Mouse (Mus musculus) lung, postnatal 10 days (tissue): Measurements from ENCODE around the gene Polr3h.

Source experiments
- DNase-seq: peaks from one replicate; pipeline ENCODE4 v3.0.0; 2021

The Polr3h gene

GRCm38 (mm10) chr15:81864238-81864637 is 61.8 kb downstream of the Polr3h start:
- no peak for DNase-seq

- DNase-seq: peak; percentile 75
These were observed 65.4 kb downstream of the Polr3h start for GRCm38 (mm10) chr15:81860471-81861135.

GRCm38 (mm10) chr15:81859330-81860255 is 66.4 kb downstream of the Polr3h start:
- DNase-seq: peak; percentile 94

GRCm38 (mm10) chr15:81858517-81859329 is 67.3 kb downstream of the Polr3h start, which contains the start of gene Tob2:
Gene Tob2 (minus strand): TSS chr15:81858796.
- DNase-seq: peak; percentile 67

- DNase-seq: peak; percentile 95
These were observed 67.9 kb downstream of the Polr3h start for GRCm38 (mm10) chr15:81858138-81858516.

- DNase-seq: peak; percentile 63
These were observed 68.3 kb downstream of the Polr3h start for GRCm38 (mm10) chr15:81857724-81858116.

GRCm38 (mm10) chr15:81856938-81857723 is 68.9 kb downstream of the Polr3h start:
- peak; percentile 36 for DNase-seq

GRCm38 (mm10) chr15:81856030-81856790 is 69.8 kb downstream of the Polr3h start:
- peak; percentile 91 for DNase-seq

GRCm38 (mm10) chr15:81853081-81853480 is 73.0 kb downstream of the Polr3h start:
- no peak for DNase-seq

- no peak for DNase-seq
These were observed 73.5 kb downstream of the Polr3h start for GRCm38 (mm10) chr15:81852411-81853000.

- no peak for DNase-seq
These were observed 74.7 kb downstream of the Polr3h start for GRCm38 (mm10) chr15:81851375-81851774.

GRCm38 (mm10) chr15:81850718-81851117 is 75.3 kb downstream of the Polr3h start:
- no peak for DNase-seq

GRCm38 (mm10) chr15:81849104-81849503 is 76.9 kb downstream of the Polr3h start:
- no peak for DNase-seq

GRCm38 (mm10) chr15:81848301-81848700 is 77.7 kb downstream of the Polr3h start:
- peak; percentile 82 for DNase-seq

- no peak for DNase-seq
These were observed 78.2 kb downstream of the Polr3h start for GRCm38 (mm10) chr15:81847861-81848260.

- no peak for DNase-seq
These were observed 78.9 kb downstream of the Polr3h start for GRCm38 (mm10) chr15:81847161-81847560.

- DNase-seq: no peak
These were observed 79.3 kb downstream of the Polr3h start for GRCm38 (mm10) chr15:81846755-81847154.

- no peak for DNase-seq
These were observed 80.3 kb downstream of the Polr3h start for GRCm38 (mm10) chr15:81845724-81846123.

- DNase-seq: no peak
These were observed 80.9 kb downstream of the Polr3h start for GRCm38 (mm10) chr15:81845033-81845625.

- DNase-seq: no peak
These were observed 83.8 kb downstream of the Polr3h start for GRCm38 (mm10) chr15:81842275-81842674.

GRCm38 (mm10) chr15:81840306-81840705 is 85.7 kb downstream of the Polr3h start:
- DNase-seq: no peak
